Mouse (Mus musculus) forebrain, embryonic 11.5 days (tissue): Measurements from ENCODE around the gene Iqgap2. TPM values are rescaled to one million over a fixed set of nuclear protein-coding genes. Genes with fewer than 3 reads are reported as not detected.

Source experiments
- ATAC-seq: fragments of 200-750 bp; cut with Nextera tagmentation; replicated peaks from 2 replicates; pipeline ENCODE4 v1.8.0; 2017; ENCODE audit warnings: moderate TSS enrichment; ENCODE audit not compliant: low FRiP score
- DNase-seq: peaks from one replicate; pipeline ENCODE4 v3.0.0-alpha.2; 2017; ENCODE audit warnings: low spot score
- H3K27ac ChIP-seq: fragments of 300-500 bp; sonication (generic); 2 replicates; pipeline ENCODE4 v1.5.1; 2014; ENCODE audit warnings: low read depth, low read length
- H3K27me3 ChIP-seq: fragments of 300-500 bp; sonication (generic); 2 replicates; pipeline ENCODE4 v1.6.1; 2014; ENCODE audit warnings: mild to moderate bottlenecking, low read length, mixed read lengths; ENCODE audit not compliant: control insufficient read depth, insufficient read depth
- H3K36me3 ChIP-seq: fragments of 300-500 bp; sonication (generic); 2 replicates; pipeline ENCODE4 v1.6.1; 2014; ENCODE audit warnings: mild to moderate bottlenecking, low read length, moderate library complexity, mixed read lengths; ENCODE audit not compliant: control insufficient read depth, insufficient read depth
- H3K4me1 ChIP-seq: fragments of 300-500 bp; sonication (generic); replicated peaks from 2 replicates; pipeline ENCODE4 v1.6.1; 2014; ENCODE audit warnings: low read length, mixed read lengths; ENCODE audit not compliant: control insufficient read depth, insufficient read depth
- H3K4me2 ChIP-seq: fragments of 300-500 bp; sonication (generic); 2 replicates; pipeline ENCODE4 v1.6.1; 2014; ENCODE audit warnings: low read depth, mild to moderate bottlenecking, low read length, moderate library complexity, mixed read lengths; ENCODE audit not compliant: severe bottlenecking
- H3K4me3 ChIP-seq: fragments of 300-500 bp; sonication (generic); 2 replicates; pipeline ENCODE4 v1.5.1; 2014; ENCODE audit warnings: low read depth, low read length
- H3K9ac ChIP-seq: fragments of 300-500 bp; sonication (generic); 2 replicates; pipeline ENCODE4 v1.6.1; 2014; ENCODE audit warnings: low read length
- H3K9me3 ChIP-seq: fragments of 300-500 bp; sonication (generic); 2 replicates; pipeline ENCODE4 v1.6.1; 2016; ENCODE audit warnings: low read length, mixed read lengths; ENCODE audit not compliant: control insufficient read depth
- WGBS: fragments of 180-500 bp; shearing (Covaris S2); extraction: QIAGEN DNeasy Blood & Tissue Kit; methylation state at CpG from one replicate; pipeline ENCODE4 v1.1.7; 2014; 5-methylcytosine and 5-hydroxymethylcytosine counted together
- polyA plus RNA-seq: library from polyadenylated mRNA; unstranded; fragments of >200 nt; fragmentation: Nextera tagmentation; extraction: Ambion mirVana; gene quantifications from 2 replicates; pipeline ENCODE4 v1.2.1, GENCODE M21; 2014

Gene Iqgap2
- polyA plus RNA-seq, 1 experiment from 2014 or later = 20.1 TPM

DNA sequence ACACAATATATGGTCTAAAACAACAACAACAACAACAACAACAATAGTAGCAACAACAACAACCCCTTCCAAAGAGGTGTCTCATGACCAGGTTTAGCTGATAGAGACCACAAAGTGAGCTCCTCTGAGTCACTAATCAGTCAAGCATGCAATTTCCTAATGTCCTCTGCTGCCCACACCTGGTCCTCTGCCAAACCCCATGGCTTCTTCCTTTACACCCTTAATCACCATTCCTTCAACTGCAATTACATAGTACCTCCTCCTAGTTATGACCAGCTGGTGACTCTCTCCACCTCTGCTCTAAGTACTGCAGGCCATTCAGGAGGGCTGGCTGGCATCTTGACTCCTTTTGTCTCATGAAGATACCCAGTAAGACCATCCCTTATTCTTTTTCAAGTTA, 60.0 kb downstream of the Iqgap2 start:
- H3K27me3 ChIP-seq = no peaks in the 10 kb centered on the region
- no peak overlapping the region for H3K4me2 ChIP-seq
- no peak overlapping the region for H3K9ac ChIP-seq
- H3K27ac ChIP-seq = no peak overlapping the region
- H3K4me3 ChIP-seq = no peak overlapping the region
- H3K36me3 ChIP-seq = no peaks in the 10 kb centered on the region; the same call in 1 of the 2 replicates
- ATAC-seq (no peak), DNase-seq (no peak)
- H3K9me3 ChIP-seq = no peaks in the 10 kb centered on the region
- H3K4me1 ChIP-seq = peaks cover 4% of the 10 kb centered on the region; the same call in 1 of the 2 replicates

DNA sequence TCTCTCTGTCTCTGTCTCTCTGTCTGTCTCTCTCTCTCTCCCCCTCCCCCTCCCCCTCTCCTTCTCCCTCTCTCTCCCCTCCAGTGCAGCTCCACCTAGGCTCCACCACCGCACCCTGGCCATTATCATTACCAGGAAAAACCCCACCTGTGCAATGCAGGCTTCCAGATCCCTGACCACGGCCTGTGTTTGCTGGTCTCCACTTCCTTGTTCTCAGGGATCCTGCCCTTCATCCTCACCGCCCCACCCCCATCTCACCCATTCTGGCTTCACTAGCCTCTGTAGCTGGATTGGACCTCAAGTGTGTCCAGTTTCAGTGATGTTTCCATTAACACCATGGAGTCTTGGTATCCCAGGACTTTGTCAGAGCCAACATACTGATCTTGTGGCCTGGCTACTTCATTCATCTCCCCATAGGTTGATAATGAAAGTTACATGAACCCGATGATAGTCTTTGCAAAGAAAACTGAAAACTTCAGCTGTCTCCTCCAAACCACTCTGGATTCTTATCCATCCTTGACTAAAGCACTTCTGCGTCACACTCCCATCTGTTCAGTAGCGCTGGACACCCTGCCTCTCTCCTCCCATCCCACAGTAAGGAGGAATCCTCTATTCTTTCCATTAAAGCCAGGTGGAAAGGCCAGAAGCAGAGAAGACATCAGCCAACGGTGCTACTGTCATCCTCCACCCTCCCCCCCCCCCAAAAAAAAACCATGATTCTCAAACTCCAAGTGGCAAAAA, 62.1 kb downstream of the Iqgap2 start:
- WGBS = 91% methylated on average over 7 of the region's 7 CpGs
- no peak for ATAC-seq

DNA sequence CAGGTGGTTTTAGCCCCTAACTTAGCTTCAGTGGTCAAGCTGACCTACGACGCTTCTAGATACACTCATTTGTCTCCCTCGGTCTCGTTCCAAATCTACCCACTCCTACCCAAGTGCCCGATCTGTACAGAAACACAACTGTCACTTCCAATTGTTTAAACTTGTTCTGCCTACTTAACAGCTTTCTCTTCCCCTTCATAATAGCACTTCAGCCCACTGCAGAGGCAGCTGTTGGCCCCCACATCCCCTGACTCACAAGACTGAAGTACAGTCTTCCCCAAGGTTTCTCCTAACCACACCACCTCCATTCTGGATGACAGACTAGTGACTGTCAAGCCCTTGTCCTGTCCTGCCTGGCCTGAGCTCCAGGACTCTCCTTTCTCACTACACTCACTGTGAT, 63.1 kb downstream of the Iqgap2 start:
- Histone ChIP-seq H3K9me3 (no peaks in the 10 kb centered on the region), H3K4me3 (no peak overlapping the region), H3K27me3 (no peaks in the 10 kb centered on the region), H3K36me3 (no peaks in the 10 kb centered on the region), H3K4me2 (no peak overlapping the region), H3K4me1 (peaks cover 4% of the 10 kb centered on the region; the same call in 1 of the 2 replicates), H3K9ac (no peak overlapping the region), H3K27ac (no peak overlapping the region)
- 86% methylated on average over 5 of the region's 5 CpGs for WGBS
- DNase-seq (no peak), ATAC-seq (no peak)

More for the DNA sequence above, 62.1 kb downstream of the Iqgap2 start:
- Histone ChIP-seq H3K4me1 (peaks cover 4% of the 10 kb centered on the region; the same call in 1 of the 2 replicates), H3K27ac (no peak overlapping the region), H3K4me2 (no peak overlapping the region), H3K9me3 (no peaks in the 10 kb centered on the region), H3K27me3 (no peaks in the 10 kb centered on the region), H3K4me3 (no peak overlapping the region), H3K9ac (no peak overlapping the region), H3K36me3 (no peaks in the 10 kb centered on the region)
- DNase-seq = no peak

GRCm38 (mm10) chr13:95826178-95826577, 65.5 kb downstream of the Iqgap2 start:
- no peak for DNase-seq
- Histone ChIP-seq H3K27me3 (no peaks in the 10 kb centered on the region), H3K4me3 (no peak overlapping the region), H3K27ac (no peak overlapping the region), H3K9ac (no peak overlapping the region), H3K4me1 (peaks cover 2% of the 10 kb centered on the region; the same call in 1 of the 2 replicates), H3K4me2 (no peak overlapping the region), H3K9me3 (no peaks in the 10 kb centered on the region), H3K36me3 (no peaks in the 10 kb centered on the region)
- ATAC-seq = no peak
- 85% methylated on average over 6 of the region's 6 CpGs for WGBS

GRCm38 (mm10) chr13:95822918-95823317, 68.8 kb downstream of the Iqgap2 start:
- no peak overlapping the region for H3K4me2 ChIP-seq
- H3K4me3 ChIP-seq = no peak overlapping the region
- H3K27ac ChIP-seq = no peak overlapping the region
- H3K27me3 ChIP-seq = no peaks in the 10 kb centered on the region
- no peaks in the 10 kb centered on the region for H3K9me3 ChIP-seq
- H3K36me3 ChIP-seq = no peaks in the 10 kb centered on the region
- ATAC-seq = no peak
- no peak overlapping the region for H3K9ac ChIP-seq
- WGBS = 64% methylated on average over 6 of the region's 6 CpGs
- peak; percentile 56 for DNase-seq
- peaks cover 2% of the 10 kb centered on the region; the same call in 1 of the 2 replicates for H3K4me1 ChIP-seq

GRCm38 (mm10) chr13:95820071-95820470, 71.7 kb downstream of the Iqgap2 start:
- no peaks in the 10 kb centered on the region for H3K27me3 ChIP-seq
- DNase-seq (no peak), ATAC-seq (no peak)
- H3K4me3 ChIP-seq = no peak overlapping the region
- 89% methylated on average over 9 of the region's 9 CpGs for WGBS
- H3K4me1 ChIP-seq = peaks cover 2% of the 10 kb centered on the region; the same call in 1 of the 2 replicates
- no peaks in the 10 kb centered on the region for H3K36me3 ChIP-seq
- no peaks in the 10 kb centered on the region for H3K9me3 ChIP-seq
- H3K27ac ChIP-seq = no peak overlapping the region
- no peak overlapping the region for H3K4me2 ChIP-seq
- H3K9ac ChIP-seq = no peak overlapping the region

GRCm38 (mm10) chr13:95818941-95819340, 72.8 kb downstream of the Iqgap2 start:
- H3K4me2 ChIP-seq = no peak overlapping the region
- no peak overlapping the region for H3K4me3 ChIP-seq
- H3K27me3 ChIP-seq = no peaks in the 10 kb centered on the region
- no peaks in the 10 kb centered on the region for H3K36me3 ChIP-seq
- ATAC-seq (no peak), DNase-seq (no peak)
- H3K9me3 ChIP-seq = no peaks in the 10 kb centered on the region
- H3K4me1 ChIP-seq = peaks cover 2% of the 10 kb centered on the region; the same call in 1 of the 2 replicates
- no peak overlapping the region for H3K27ac ChIP-seq
- whole genome bisulfite sequencing = 95% methylated on average over 4 of the region's 4 CpGs
- H3K9ac ChIP-seq = no peak overlapping the region

DNA sequence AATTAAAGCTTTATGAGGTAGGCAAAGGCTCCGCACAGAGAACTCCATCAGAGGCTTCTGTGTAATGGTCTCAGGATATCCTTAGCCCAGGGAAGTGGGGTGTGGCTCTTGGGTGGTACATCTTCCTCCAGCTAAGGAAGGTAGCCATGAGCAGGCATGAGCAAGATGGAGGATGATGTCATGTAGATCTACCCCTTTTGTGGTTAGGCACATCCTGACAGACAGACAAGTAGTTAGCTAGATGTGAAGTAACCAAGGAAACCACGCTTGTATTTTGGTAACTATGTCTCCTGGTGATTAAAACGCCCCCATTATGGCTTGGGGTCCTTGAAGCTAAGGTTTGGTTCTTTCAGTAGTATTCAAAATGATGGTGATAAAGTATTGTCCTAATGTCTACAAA, 78.1 kb downstream of the Iqgap2 start:
- no peaks in the 10 kb centered on the region for H3K36me3 ChIP-seq
- no peak overlapping the region for H3K4me3 ChIP-seq
- no peaks in the 10 kb centered on the region for H3K27me3 ChIP-seq
- H3K9me3 ChIP-seq = no peaks in the 10 kb centered on the region
- no peaks in the 10 kb centered on the region for H3K4me1 ChIP-seq
- WGBS = 94% methylated on average over 3 of the region's 3 CpGs
- H3K27ac ChIP-seq = no peak overlapping the region
- H3K9ac ChIP-seq = no peak overlapping the region
- ATAC-seq = no peak
- no peak overlapping the region for H3K4me2 ChIP-seq
- DNase-seq = no peak

DNA sequence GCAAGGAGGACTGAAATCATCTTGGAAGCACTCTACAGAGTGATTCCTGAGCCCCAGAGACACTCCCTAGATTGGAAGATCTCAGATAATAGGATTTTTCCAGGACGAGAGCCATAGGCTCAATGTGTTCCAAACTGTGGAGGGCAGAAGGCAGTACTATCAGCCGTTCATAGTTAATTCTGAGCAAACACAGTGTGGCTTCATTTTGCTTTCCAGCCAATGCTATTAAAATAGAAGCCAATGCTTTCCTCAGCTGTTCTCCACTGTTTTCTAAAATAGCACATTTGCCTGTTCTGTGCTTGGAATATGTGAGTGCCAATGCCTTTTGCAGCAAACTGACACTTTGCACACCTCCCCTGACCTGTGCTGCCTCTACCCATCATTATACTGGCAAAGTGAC, 80.9 kb downstream of the Iqgap2 start:
- no peak overlapping the region for H3K27ac ChIP-seq
- no peaks in the 10 kb centered on the region for H3K9me3 ChIP-seq
- DNase-seq (no peak), ATAC-seq (no peak)
- no peak overlapping the region for H3K4me3 ChIP-seq
- H3K9ac ChIP-seq = no peak overlapping the region
- WGBS = 75% methylated on average over 2 of the region's 2 CpGs
- peaks cover 5% of the 10 kb centered on the region; the same call in 1 of the 2 replicates for H3K4me1 ChIP-seq
- no peaks in the 10 kb centered on the region for H3K36me3 ChIP-seq
- H3K27me3 ChIP-seq = no peaks in the 10 kb centered on the region
- H3K4me2 ChIP-seq = no peak overlapping the region
